Mouse (Mus musculus) MEL (cell line): ENCODE measurements around the gene Cenpu. TPM values are rescaled to one million over a fixed set of nuclear protein-coding genes. Genes with fewer than 3 reads are reported as not detected.

Experiments
- DNase-seq: peaks from one replicate; pipeline ENCODE4 v3.0.0; 2011; ENCODE audit warnings: low read depth, low spot score
- H3K27ac ChIP-seq: 2 replicates; pipeline ENCODE4 v1.5.1; 2012; ENCODE audit warnings: low read depth, mild to moderate bottlenecking, control low read depth, low read length, moderate library complexity; ENCODE audit not compliant: control insufficient read depth
- H3K27me3 ChIP-seq, 2 experiments: fragments of 150-350 bp in 1 of 2; sonication (generic) in 1 of 2; 2 replicates each; pipeline ENCODE4 v1.6.1; 2012; ENCODE audit warnings: low read length in 2 of 2, mild to moderate bottlenecking in 2 of 2, improper control_type of control experiment in 1 of 2, moderate library complexity in 1 of 2; ENCODE audit not compliant: insufficient read depth in 2 of 2, control insufficient read depth in 1 of 2
- H3K36me3 ChIP-seq, 2 experiments: 2 replicates each; pipeline ENCODE4 v1.6.1; 2012 to 2014; ENCODE audit warnings: low read length in 2 of 2, improper control_type of control experiment in 1 of 2, inconsistent platforms in 1 of 2, mild to moderate bottlenecking in 1 of 2; ENCODE audit not compliant: insufficient read depth in 2 of 2, control insufficient read depth in 1 of 2
- H3K4me1 ChIP-seq, 2 experiments: fragments of 150-350 bp in 1 of 2; sonication (generic) in 1 of 2; 2 replicates each; pipeline ENCODE4 v1.6.1; 2012; ENCODE audit warnings: low read length in 2 of 2, improper control_type of control experiment in 1 of 2, mild to moderate bottlenecking in 1 of 2; ENCODE audit not compliant: insufficient read depth in 2 of 2, control insufficient read depth in 1 of 2
- H3K4me3 ChIP-seq, 2 experiments: fragments of 150-350 bp in 1 of 2; sonication (generic) in 1 of 2; 2 replicates each; pipeline ENCODE4 v1.5.1; 2012; ENCODE audit warnings: low read depth in 2 of 2, low read length in 2 of 2, mild to moderate bottlenecking in 2 of 2, moderate library complexity in 2 of 2, control low read depth in 1 of 2, improper control_type of control experiment in 1 of 2; ENCODE audit not compliant: control insufficient read depth in 1 of 2, insufficient read depth in 1 of 2
- H3K79me2 ChIP-seq: 2 replicates; pipeline ENCODE4 v1.6.1; 2012; ENCODE audit warnings: mild to moderate bottlenecking, low read length, moderate library complexity; ENCODE audit not compliant: control insufficient read depth, poor library complexity, insufficient read depth
- H3K9ac ChIP-seq: 2 replicates; pipeline ENCODE4 v1.6.1; 2012; ENCODE audit warnings: low read depth, mild to moderate bottlenecking, control low read depth, low read length, moderate library complexity; ENCODE audit not compliant: control insufficient read depth, poor library complexity, severe bottlenecking
- H3K9me3 ChIP-seq: fragments of 150-350 bp; sonication (generic); replicated peaks from 2 replicates; pipeline ENCODE4 v1.6.1; 2012; ENCODE audit warnings: mild to moderate bottlenecking, low read length, improper control_type of control experiment, moderate library complexity; ENCODE audit not compliant: insufficient read depth
- BHLHE40 ChIP-seq: IDR thresholded peaks from 2 replicates; pipeline ENCODE4 v1.6.1; 2012; ENCODE audit warnings: low read depth, mild to moderate bottlenecking, inconsistent platforms, low read length, improper control_type of control experiment, borderline replicate concordance
- CHD1 ChIP-seq: IDR thresholded peaks from 2 replicates; pipeline ENCODE4 v1.6.1; 2012; ENCODE audit warnings: low read depth, mild to moderate bottlenecking, inconsistent platforms, low read length, improper control_type of control experiment
- CHD2 ChIP-seq: IDR thresholded peaks from 2 replicates; pipeline ENCODE4 v1.6.1; 2011; ENCODE audit warnings: low read length, improper control_type of control experiment
- CTCF ChIP-seq, 3 experiments: IDR thresholded peaks in 2 of 3; conservative IDR thresholded peaks in 1 of 3; 2 replicates each; pipeline ENCODE4 v1.5.1; 2011 to 2012; ENCODE audit warnings: low read length in 3 of 3, low read depth in 2 of 3, mild to moderate bottlenecking in 2 of 3, improper control_type of control experiment in 1 of 3, inconsistent platforms in 1 of 3, mixed read lengths in 1 of 3, moderate library complexity in 1 of 3; ENCODE audit not compliant: control insufficient read depth in 1 of 3, insufficient read depth in 1 of 3, poor library complexity in 1 of 3, severe bottlenecking in 1 of 3
- E2F4 ChIP-seq: IDR thresholded peaks from 2 replicates; pipeline ENCODE4 v1.6.1; 2011; ENCODE audit warnings: low read depth, low read length, improper control_type of control experiment, borderline replicate concordance
- ELF1 ChIP-seq: IDR thresholded peaks from 2 replicates; pipeline ENCODE4 v1.6.1; 2014; ENCODE audit warnings: low read depth, mild to moderate bottlenecking, inconsistent platforms, low read length, improper control_type of control experiment, moderate library complexity
- EP300 ChIP-seq, 2 experiments: IDR thresholded peaks; 2 replicates each; pipeline ENCODE4 v1.6.1; 2011; ENCODE audit warnings: improper control_type of control experiment in 2 of 2, low read length in 2 of 2, low read depth in 1 of 2, mild to moderate bottlenecking in 1 of 2
- ETS1 ChIP-seq: IDR thresholded peaks from 2 replicates; pipeline ENCODE4 v1.6.1; 2012; ENCODE audit warnings: low read depth, mild to moderate bottlenecking, inconsistent platforms, low read length, improper control_type of control experiment, moderate library complexity
- GABPA ChIP-seq: IDR thresholded peaks from 2 replicates; pipeline ENCODE4 v1.6.1; 2012; ENCODE audit warnings: low read depth, mild to moderate bottlenecking, inconsistent platforms, low read length, improper control_type of control experiment, moderate library complexity
- GATA1 ChIP-seq: IDR thresholded peaks from 2 replicates; pipeline ENCODE4 v1.6.1; 2011; ENCODE audit warnings: low read depth, low read length, improper control_type of control experiment
- HCFC1 ChIP-seq: IDR thresholded peaks from 2 replicates; pipeline ENCODE4 v1.6.1; 2012; ENCODE audit warnings: low read depth, mild to moderate bottlenecking, inconsistent platforms, low read length, improper control_type of control experiment, moderate library complexity
- JUND ChIP-seq: IDR thresholded peaks from 2 replicates; pipeline ENCODE4 v1.6.1; 2011; ENCODE audit warnings: low read depth, mild to moderate bottlenecking, improper control_type of control experiment, low read length
- KAT2A ChIP-seq: conservative IDR thresholded peaks from 2 replicates; pipeline ENCODE4 v1.6.1; 2012; ENCODE audit warnings: low read depth, low read length, improper control_type of control experiment, inconsistent platforms
- MAFK ChIP-seq: IDR thresholded peaks from 2 replicates; pipeline ENCODE4 v1.6.1; 2011; ENCODE audit warnings: low read depth, mild to moderate bottlenecking, low read length, improper control_type of control experiment, borderline replicate concordance
- MAX ChIP-seq: IDR thresholded peaks from 2 replicates; pipeline ENCODE4 v1.6.1; 2011; ENCODE audit warnings: low read length, improper control_type of control experiment
- MAZ ChIP-seq: IDR thresholded peaks from 2 replicates; pipeline ENCODE4 v1.6.1; 2012; ENCODE audit warnings: low read depth, mild to moderate bottlenecking, inconsistent platforms, low read length, improper control_type of control experiment
- MEF2A ChIP-seq: IDR thresholded peaks from 2 replicates; pipeline ENCODE4 v1.6.1; 2014; ENCODE audit warnings: low read depth, mild to moderate bottlenecking, inconsistent platforms, low read length, improper control_type of control experiment; ENCODE audit not compliant: poor library complexity, insufficient replicate concordance, severe bottlenecking; ENCODE audit errors: extremely low read depth
- MXI1 ChIP-seq: IDR thresholded peaks from 2 replicates; pipeline ENCODE4 v1.6.1; 2011; ENCODE audit warnings: mild to moderate bottlenecking, low read depth, low read length, improper control_type of control experiment
- MYB ChIP-seq: IDR thresholded peaks from 2 replicates; pipeline ENCODE4 v1.6.1; 2011; ENCODE audit warnings: mild to moderate bottlenecking, low read depth, low read length, improper control_type of control experiment
- MYC ChIP-seq: IDR thresholded peaks from 2 replicates; pipeline ENCODE4 v1.6.1; 2011; ENCODE audit warnings: low read depth, mild to moderate bottlenecking, low read length, improper control_type of control experiment, moderate library complexity
- NELFE ChIP-seq: IDR thresholded peaks from 2 replicates; pipeline ENCODE4 v1.6.1; 2011; ENCODE audit warnings: low read depth, low read length, improper control_type of control experiment
- NRF1 ChIP-seq: IDR thresholded peaks from 2 replicates; pipeline ENCODE4 v1.6.1; 2014; ENCODE audit warnings: low read depth, mild to moderate bottlenecking, inconsistent platforms, low read length, improper control_type of control experiment, moderate library complexity; ENCODE audit not compliant: poor library complexity, insufficient read depth, severe bottlenecking
- POLR2A ChIP-seq, 2 experiments: IDR thresholded peaks; 2 replicates each; pipeline ENCODE4 v1.6.1; 2011 to 2012; ENCODE audit warnings: low read length in 2 of 2, mild to moderate bottlenecking in 2 of 2, control low read depth in 1 of 2, improper control_type of control experiment in 1 of 2, low read depth in 1 of 2, moderate library complexity in 1 of 2; ENCODE audit not compliant: control insufficient read depth in 1 of 2, insufficient read depth in 1 of 2, poor library complexity in 1 of 2
- POLR2AphosphoS2 ChIP-seq: IDR thresholded peaks from 2 replicates; pipeline ENCODE4 v1.6.1; 2011; ENCODE audit warnings: low read length, improper control_type of control experiment
- POLR2AphosphoS5 ChIP-seq: IDR thresholded peaks from 2 replicates; pipeline ENCODE4 v1.6.1; 2012; ENCODE audit warnings: low read depth, borderline replicate concordance, mild to moderate bottlenecking, inconsistent platforms, low read length, moderate library complexity, mixed read lengths
- RAD21 ChIP-seq: IDR thresholded peaks from 2 replicates; pipeline ENCODE4 v1.6.1; 2011; ENCODE audit warnings: mild to moderate bottlenecking, low read depth, low read length, improper control_type of control experiment
- RCOR1 ChIP-seq: IDR thresholded peaks from 2 replicates; pipeline ENCODE4 v1.6.1; 2012; ENCODE audit warnings: low read depth, mild to moderate bottlenecking, inconsistent platforms, low read length, improper control_type of control experiment
- SIN3A ChIP-seq: IDR thresholded peaks from 2 replicates; pipeline ENCODE4 v1.6.1; 2012; ENCODE audit warnings: low read length, improper control_type of control experiment, inconsistent platforms
- SMC3 ChIP-seq: IDR thresholded peaks from 2 replicates; pipeline ENCODE4 v1.6.1; 2011; ENCODE audit warnings: low read depth, low read length, improper control_type of control experiment
- TAL1 ChIP-seq: IDR thresholded peaks from 2 replicates; pipeline ENCODE4 v1.6.1; 2012; ENCODE audit warnings: mild to moderate bottlenecking, inconsistent platforms, low read length, moderate library complexity, mixed read lengths
- TBP ChIP-seq: IDR thresholded peaks from 2 replicates; pipeline ENCODE4 v1.8.0; 2011; ENCODE audit warnings: low read depth, low read length, improper control_type of control experiment
- TCF12 ChIP-seq: IDR thresholded peaks from 2 replicates; pipeline ENCODE4 v1.6.1; 2014; ENCODE audit warnings: low read depth, mild to moderate bottlenecking, inconsistent platforms, low read length, improper control_type of control experiment, moderate library complexity
- UBTF ChIP-seq: IDR thresholded peaks from 2 replicates; pipeline ENCODE4 v1.6.1; 2012; ENCODE audit warnings: low read depth, mild to moderate bottlenecking, inconsistent platforms, low read length, improper control_type of control experiment, moderate library complexity, borderline replicate concordance; ENCODE audit not compliant: insufficient read depth
- USF1 ChIP-seq: IDR thresholded peaks from 2 replicates; pipeline ENCODE4 v1.6.1; 2014; ENCODE audit warnings: low read depth, mild to moderate bottlenecking, inconsistent platforms, low read length, improper control_type of control experiment, moderate library complexity
- USF2 ChIP-seq, 2 experiments: IDR thresholded peaks; 2 replicates each; pipeline ENCODE4 v1.6.1; 2011 to 2012; ENCODE audit warnings: improper control_type of control experiment in 2 of 2, low read length in 2 of 2, borderline replicate concordance in 1 of 2, inconsistent platforms in 1 of 2, low read depth in 1 of 2, mild to moderate bottlenecking in 1 of 2; ENCODE audit not compliant: insufficient read depth in 1 of 2
- ZC3H11A ChIP-seq: IDR thresholded peaks from 2 replicates; pipeline ENCODE4 v1.6.1; 2012; ENCODE audit warnings: low read depth, mild to moderate bottlenecking, inconsistent platforms, low read length, improper control_type of control experiment
- ZKSCAN1 ChIP-seq: IDR thresholded peaks from 2 replicates; pipeline ENCODE4 v1.6.1; 2012; ENCODE audit warnings: low read depth, mild to moderate bottlenecking, inconsistent platforms, low read length, improper control_type of control experiment, moderate library complexity
- ZNF384 ChIP-seq: IDR thresholded peaks from 2 replicates; pipeline ENCODE4 v1.6.1; 2012; ENCODE audit warnings: low read depth, mild to moderate bottlenecking, inconsistent platforms, low read length, improper control_type of control experiment
- polyA plus RNA-seq, 2 experiments: library from polyadenylated mRNA; stranded (reverse) in 1 of 2; unstranded in 1 of 2; fragments of >175 nt in 1 of 2; fragments of >200 nt in 1 of 2; gene quantifications; 2 replicates each; pipeline versions ENCODE4 v1.2.1 to v1.2.4; 2012; ENCODE audit warnings: low replicate concordance in 2 of 2, low read depth in 1 of 2; ENCODE audit not compliant: insufficient read length in 2 of 2, insufficient read depth in 1 of 2, missing spikeins in 1 of 2
- total RNA-seq: library from RNA; depleted of rRNA; stranded (reverse); fragments of 300-350 nt; gene quantifications from 2 replicates; pipeline ENCODE4 v1.2.3, GENCODE M21; 2012

Gene Cenpu
- total and polyA plus RNA-seq, 3 experiments, result 30.7 to 446 (median 42.5) TPM

- peaks cover 0 to 81% of the 10 kb centered on the region in 2 experiments; a peak in 2 of 4 replicates for H3K36me3 ChIP-seq
- H3K4me1 ChIP-seq, result peaks cover 35 to 68% of the 10 kb centered on the region in 2 experiments
- H3K9me3 ChIP-seq, result no peaks in the 10 kb centered on the region
- peak overlapping the region; percentile 98 for H3K27ac ChIP-seq
- peak overlapping the region; percentile 57 for H3K9ac ChIP-seq
- DNase-seq, result peak; percentile 94
- H3K79me2 ChIP-seq, result no peaks in the 10 kb centered on the region; the same call in 1 of the 2 replicates
- H3K27me3 ChIP-seq, result no peaks in the 10 kb centered on the region
- no peak overlapping the region for H3K4me3 ChIP-seq
- no peak for TF ChIP-seq CHD2
- no peak for TF ChIP-seq KAT2A
- TF ChIP-seq MEF2A, result no peak
- TF ChIP-seq CHD1, result no peak
- TF ChIP-seq ZKSCAN1, result no peak
- peak; percentile 56; the same call in 1 of the 2 replicates for TF ChIP-seq MYC
- no peak for TF ChIP-seq UBTF
- TF ChIP-seq MAFK, result no peak
- TF ChIP-seq POLR2A (IDR thresholded peaks at IDR 0.05; ENCODE audit: control insufficient read depth in 1 of 2, insufficient read depth in 1 of 2, low read depth in 1 of 2, low read length in 2 of 2, poor library complexity in 1 of 2), result peak in 1 of 2 experiments; percentile 69; a peak in 2 of 4 replicates
- no peak for TF ChIP-seq MXI1
- peak; percentile 89 for TF ChIP-seq TBP
- peak; percentile 72 for TF ChIP-seq HCFC1
- no peak for TF ChIP-seq RAD21
- no peak for TF ChIP-seq ZC3H11A
- TF ChIP-seq USF2 (IDR thresholded peaks at IDR 0.05; ENCODE audit: borderline replicate concordance in 1 of 2, insufficient read depth in 1 of 2, low read depth in 1 of 2, low read length in 2 of 2), result no peak
- TF ChIP-seq SIN3A, result peak; percentile 70
- TF ChIP-seq GABPA, result no peak
- TF ChIP-seq SMC3, result no peak
- TF ChIP-seq MAX, result no peak
- TF ChIP-seq JUND, result no peak
- no peak for TF ChIP-seq NELFE
- TF ChIP-seq ETS1, result peak; percentile 94
- TF ChIP-seq MAZ, result no peak
- TF ChIP-seq MYB, result no peak
- no peak for TF ChIP-seq CTCF (IDR thresholded peaks at IDR 0.05 in 2 of 3, conservative IDR thresholded peaks at IDR 0.05 in 1 of 3; ENCODE audit: control insufficient read depth in 1 of 3, insufficient read depth in 1 of 3, low read depth in 2 of 3, low read length in 3 of 3, poor library complexity in 1 of 3, severe bottlenecking in 1 of 3)
- TF ChIP-seq POLR2AphosphoS2, result no peak
- peak; percentile 78 for TF ChIP-seq TCF12
- peak; percentile 95 for TF ChIP-seq RCOR1
- no peak for TF ChIP-seq ZNF384
- no peak for TF ChIP-seq USF1
- peak; percentile 88 to 99 for TF ChIP-seq EP300 (IDR thresholded peaks at IDR 0.05; ENCODE audit: low read depth in 1 of 2, low read length in 2 of 2)
- TF ChIP-seq TAL1, result peak; percentile 69
- TF ChIP-seq NRF1, result no peak
- peak; percentile 98 for TF ChIP-seq GATA1
- TF ChIP-seq POLR2AphosphoS5, result no peak
- peak; percentile 22; the same call in 1 of the 2 replicates for TF ChIP-seq BHLHE40
- TF ChIP-seq ELF1, result peak; percentile 69; the same call in 1 of the 2 replicates
- no peak for TF ChIP-seq E2F4
These were observed 43.8 kb downstream of the Cenpu start for GRCm38 (mm10) chr8:46595593-46595992.
